Mouse (Mus musculus): ENCODE data around the gene Etl4. TPM values are rescaled to one million over a fixed set of nuclear protein-coding genes. Genes with fewer than 3 reads are reported as not detected.
A peak's percentile ranks its signal among the peaks of the same experiment; 100 is the strongest.

Etl4 gene
- polyA plus RNA-seq, 1 experiment, result 83.4 TPM

GRCm38 (mm10) chr2:20516270-20516865, 606.8 kb downstream of the Etl4 start:
- no peak for DNase-seq (ENCODE audit: extremely low spot score in 1 of 2, low spot score in 1 of 2)

GRCm38 (mm10) chr2:20517853-20518252, 608.3 kb downstream of the Etl4 start:
- no peak for DNase-seq (ENCODE audit: extremely low spot score in 1 of 2, low spot score in 1 of 2)

GRCm38 (mm10) chr2:20518506-20518905, 608.9 kb downstream of the Etl4 start:
- no peak for DNase-seq (ENCODE audit: extremely low spot score in 1 of 2, low spot score in 1 of 2)

GRCm38 (mm10) chr2:20519447-20520098, 610.0 kb downstream of the Etl4 start:
- no peak for DNase-seq (ENCODE audit: extremely low spot score in 1 of 2, low spot score in 1 of 2)

- no peak for DNase-seq (ENCODE audit: extremely low spot score in 1 of 2, low spot score in 1 of 2)
Measured at GRCm38 (mm10) chr2:20520099-20520475, 610.5 kb downstream of the Etl4 start.

- DNase-seq (ENCODE audit: extremely low spot score in 1 of 2, low spot score in 1 of 2), result peak in 1 of 2 experiments; percentile 45
Measured at GRCm38 (mm10) chr2:20520636-20521595, 611.3 kb downstream of the Etl4 start.

GRCm38 (mm10) chr2:20521686-20522285, 612.2 kb downstream of the Etl4 start:
- DNase-seq (ENCODE audit: extremely low spot score in 1 of 2, low spot score in 1 of 2), result no peak

- no peak for DNase-seq (ENCODE audit: extremely low spot score in 1 of 2, low spot score in 1 of 2)
Measured at GRCm38 (mm10) chr2:20523636-20524035, 614.1 kb downstream of the Etl4 start.

GRCm38 (mm10) chr2:20525879-20526593, 616.5 kb downstream of the Etl4 start:
- DNase-seq (ENCODE audit: extremely low spot score in 1 of 2, low spot score in 1 of 2), result no peak

GRCm38 (mm10) chr2:20526856-20527255, 617.3 kb downstream of the Etl4 start:
- no peak for DNase-seq (ENCODE audit: extremely low spot score in 1 of 2, low spot score in 1 of 2)

- no peak for DNase-seq (ENCODE audit: extremely low spot score in 1 of 2, low spot score in 1 of 2)
Measured at GRCm38 (mm10) chr2:20532623-20533022, 623.0 kb downstream of the Etl4 start.

- no peak for DNase-seq (ENCODE audit: extremely low spot score in 1 of 2, low spot score in 1 of 2)
Measured at GRCm38 (mm10) chr2:20537785-20538184, 628.2 kb downstream of the Etl4 start.

GRCm38 (mm10) chr2:20538871-20539270, 629.3 kb downstream of the Etl4 start:
- no peak for DNase-seq (ENCODE audit: extremely low spot score in 1 of 2, low spot score in 1 of 2)

GRCm38 (mm10) chr2:20541261-20541660, 631.7 kb downstream of the Etl4 start:
- no peak for DNase-seq (ENCODE audit: extremely low spot score in 1 of 2, low spot score in 1 of 2)

GRCm38 (mm10) chr2:20542286-20542685, 632.7 kb downstream of the Etl4 start:
- DNase-seq (ENCODE audit: extremely low spot score in 1 of 2, low spot score in 1 of 2), result no peak

- no peak for DNase-seq (ENCODE audit: extremely low spot score in 1 of 2, low spot score in 1 of 2)
Measured at GRCm38 (mm10) chr2:20545624-20546023, 636.0 kb downstream of the Etl4 start.

GRCm38 (mm10) chr2:20546496-20547348, 637.1 kb downstream of the Etl4 start:
- no peak for DNase-seq (ENCODE audit: extremely low spot score in 1 of 2, low spot score in 1 of 2)

- no peak for DNase-seq (ENCODE audit: extremely low spot score in 1 of 2, low spot score in 1 of 2)
Measured at GRCm38 (mm10) chr2:20547349-20547677, 637.7 kb downstream of the Etl4 start.
